Mouse (Mus musculus) small intestine, adult 2 months (tissue): ENCODE measurements around the gene Ankrd16. TPM values are rescaled to one million over a fixed set of nuclear protein-coding genes. Genes with fewer than 3 reads are reported as not detected.

Source experiments
- H3K27ac ChIP-seq: fragments of 200-500 bp; 2 replicates; pipeline ENCODE4 v1.5.1; 2012; ENCODE audit warnings: low read depth, low read length, control low read depth, inconsistent platforms; ENCODE audit not compliant: insufficient read depth
- H3K27me3 ChIP-seq: fragments of 200-500 bp; 2 replicates; pipeline ENCODE4 v1.6.1; 2012; ENCODE audit warnings: mild to moderate bottlenecking, moderate library complexity, low read length, inconsistent platforms; ENCODE audit not compliant: control insufficient read depth, insufficient read depth
- H3K36me3 ChIP-seq: fragments of 200-500 bp; 2 replicates; pipeline ENCODE4 v1.6.1; 2012; ENCODE audit warnings: mild to moderate bottlenecking, low read length, control low read depth, inconsistent platforms; ENCODE audit not compliant: control insufficient read depth, insufficient read depth
- H3K4me1 ChIP-seq: fragments of 200-500 bp; 2 replicates; pipeline ENCODE4 v1.6.1; 2012; ENCODE audit warnings: low read length, inconsistent platforms, mixed read lengths; ENCODE audit not compliant: control insufficient read depth, insufficient read depth, insufficient read length
- H3K4me3 ChIP-seq: fragments of 200-500 bp; 2 replicates; pipeline ENCODE4 v1.5.1; 2012; ENCODE audit warnings: low read depth, mild to moderate bottlenecking, control low read depth, inconsistent platforms, low read length, moderate library complexity
- CTCF ChIP-seq: fragments of 200-500 bp; IDR thresholded peaks from 2 replicates; pipeline ENCODE4 v1.5.1; 2012; ENCODE audit warnings: low read depth, mild to moderate bottlenecking, control low read depth, inconsistent platforms, low read length, moderate library complexity, mixed read lengths; ENCODE audit not compliant: insufficient replicate concordance, insufficient read length; ENCODE audit errors: extremely low read depth
- POLR2A ChIP-seq: fragments of 200-500 bp; IDR thresholded peaks from 2 replicates; pipeline ENCODE4 v1.6.1; 2012; ENCODE audit warnings: low read depth, mild to moderate bottlenecking, control low read depth, inconsistent platforms, low read length, moderate library complexity
- WGBS: fragments of 180-500 bp; shearing (Covaris S2); methylation state at CpG from one replicate; pipeline ENCODE4 v1.1.7; 2018; 5-methylcytosine and 5-hydroxymethylcytosine counted together
- polyA plus RNA-seq: library from polyadenylated mRNA; depleted of rRNA; stranded (reverse); fragments of >200 nt; gene quantifications from 2 replicates; pipeline ENCODE4 v1.2.3, GENCODE M21; 2012

Ankrd16 gene
- polyA plus RNA-seq, 1 experiment: 52.1 TPM

DNA sequence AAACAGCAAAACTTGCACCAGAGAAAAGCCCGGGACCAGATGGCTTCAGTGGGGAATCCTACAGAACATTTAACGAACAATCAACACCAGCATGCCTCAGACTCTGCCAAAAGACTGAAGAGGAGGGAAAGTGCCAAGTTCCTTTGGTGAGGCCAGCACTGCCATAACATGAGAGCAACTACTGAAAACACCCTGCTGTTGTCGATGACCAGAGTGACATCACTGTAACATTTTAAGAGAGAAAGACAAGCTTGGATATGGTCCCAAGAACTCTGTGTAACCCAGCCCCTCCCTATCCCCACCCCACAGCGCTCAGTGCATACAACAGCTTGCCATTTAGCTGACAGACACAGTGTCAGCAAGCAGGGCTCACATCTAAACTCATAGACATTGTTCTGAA, 12.0 kb upstream of the Ankrd16 start:
- H3K27me3 ChIP-seq: no peaks in the 10 kb centered on the region
- H3K4me3 ChIP-seq: no peak overlapping the region
- no peak overlapping the region for H3K27ac ChIP-seq
- no peak for TF ChIP-seq CTCF
- TF ChIP-seq POLR2A: no peak
- 77% methylated on average over 4 of the region's 4 CpGs for WGBS
- H3K4me1 ChIP-seq: no peaks in the 10 kb centered on the region
- H3K36me3 ChIP-seq: peaks cover 58% of the 10 kb centered on the region

DNA sequence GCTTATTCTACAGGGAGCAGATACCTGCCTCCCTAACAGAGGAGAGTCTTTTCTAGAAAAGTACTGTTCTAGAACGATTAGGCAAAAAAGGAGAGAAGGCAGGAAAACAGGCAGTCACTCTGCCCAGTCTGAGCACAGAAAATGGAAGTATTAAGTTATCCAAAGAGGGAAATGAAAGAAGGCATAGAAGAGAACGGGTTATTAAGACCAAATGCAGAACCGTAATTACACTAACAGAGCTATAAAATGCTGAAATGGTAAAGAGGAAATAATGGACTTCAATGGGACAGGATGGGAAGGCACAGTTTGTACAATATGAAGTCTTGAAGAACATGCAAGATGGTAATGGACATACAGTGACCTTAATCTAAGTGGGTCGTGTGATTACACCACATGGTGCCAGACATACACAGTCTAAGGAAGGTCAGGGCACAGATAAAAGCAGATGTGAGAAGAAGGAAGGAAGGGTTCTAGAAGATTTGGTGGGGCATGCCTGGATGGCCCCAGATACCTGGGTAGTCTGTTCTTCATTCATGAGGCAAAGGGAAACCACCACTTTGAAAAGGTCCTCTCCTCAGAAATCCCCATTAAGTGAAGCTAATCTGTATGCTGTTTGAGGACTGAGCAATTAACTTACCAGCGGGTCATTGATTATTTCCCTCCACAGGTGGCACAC, 11.1 kb upstream of the Ankrd16 start:
- TF ChIP-seq CTCF (no peak), POLR2A (no peak)
- Histone ChIP-seq H3K4me3 (no peak overlapping the region), H3K27ac (no peak overlapping the region), H3K4me1 (no peaks in the 10 kb centered on the region), H3K36me3 (peaks cover 52% of the 10 kb centered on the region), H3K27me3 (no peaks in the 10 kb centered on the region)
- WGBS: 73% methylated on average over 5 of the region's 5 CpGs

- Histone ChIP-seq H3K4me3 (no peak overlapping the region), H3K36me3 (peaks cover 47% of the 10 kb centered on the region), H3K27me3 (no peaks in the 10 kb centered on the region), H3K4me1 (no peaks in the 10 kb centered on the region), H3K27ac (no peak overlapping the region)
- TF ChIP-seq CTCF (no peak), POLR2A (no peak)
- 88% methylated on average over 10 of the region's 10 CpGs for WGBS
Measured at GRCm38 (mm10) chr2:11767161-11767545, 10.5 kb upstream of the Ankrd16 start.

DNA sequence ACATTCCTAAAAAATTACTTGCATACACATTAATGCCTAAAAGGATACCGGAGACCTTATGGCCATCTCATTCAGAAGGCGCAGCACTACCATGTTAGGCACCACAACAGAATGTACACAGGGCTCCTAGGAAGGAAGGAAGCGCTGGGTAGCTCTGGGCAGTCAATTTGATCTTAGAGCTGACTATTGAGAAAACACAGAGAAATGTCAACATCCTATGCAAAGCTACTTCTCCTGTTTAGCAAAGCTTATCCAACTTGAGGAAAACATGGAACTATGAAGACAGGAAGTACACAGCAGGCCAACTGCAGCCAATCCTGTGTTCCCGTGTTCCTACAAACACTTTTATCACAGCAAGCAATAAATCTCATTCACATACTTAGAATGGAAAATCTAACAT, 6.0 kb upstream of the Ankrd16 start:
- 78% methylated on average over 4 of the region's 4 CpGs for WGBS
- H3K27me3 ChIP-seq: no peaks in the 10 kb centered on the region
- H3K36me3 ChIP-seq: peaks cover 21% of the 10 kb centered on the region
- H3K4me3 ChIP-seq: no peak overlapping the region
- no peak for TF ChIP-seq CTCF
- no peak for TF ChIP-seq POLR2A
- H3K4me1 ChIP-seq: peaks cover 3% of the 10 kb centered on the region; the same call in 1 of the 2 replicates
- no peak overlapping the region for H3K27ac ChIP-seq

GRCm38 (mm10) chr2:11772401-11772800, 5.3 kb upstream of the Ankrd16 start:
- H3K36me3 ChIP-seq: peaks cover 14% of the 10 kb centered on the region
- no peak overlapping the region for H3K4me3 ChIP-seq
- 87% methylated on average over 4 of the region's 4 CpGs for WGBS
- no peaks in the 10 kb centered on the region for H3K27me3 ChIP-seq
- H3K4me1 ChIP-seq: peaks cover 3% of the 10 kb centered on the region; the same call in 1 of the 2 replicates
- H3K27ac ChIP-seq: no peak overlapping the region
- TF ChIP-seq POLR2A: no peak
- TF ChIP-seq CTCF: no peak

DNA sequence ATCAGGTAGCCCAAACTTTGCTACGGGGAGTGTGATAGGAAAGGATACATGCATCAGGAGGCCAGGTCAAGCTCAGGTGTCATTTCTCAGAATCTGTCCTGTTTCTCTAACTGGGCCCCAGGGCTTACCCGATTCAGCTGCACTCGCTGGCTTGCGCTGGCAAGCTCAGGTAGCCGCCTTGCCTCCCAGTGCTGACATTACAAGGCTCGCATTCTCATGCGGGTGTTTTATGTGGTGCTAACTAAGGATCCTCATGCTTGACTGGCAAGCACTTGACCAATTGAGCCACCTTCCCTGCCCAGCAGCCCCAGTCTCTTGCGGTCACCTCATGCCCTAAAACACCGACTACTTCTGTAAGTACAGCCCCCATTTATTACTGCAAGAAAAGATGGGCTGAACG, 3.2 kb upstream of the Ankrd16 start:
- 91% methylated on average over 10 of the region's 10 CpGs for WGBS
- no peak overlapping the region for H3K4me3 ChIP-seq
- no peak overlapping the region for H3K27ac ChIP-seq
- H3K36me3 ChIP-seq: peaks cover 4% of the 10 kb centered on the region; the same call in 1 of the 2 replicates
- H3K4me1 ChIP-seq: peaks cover 4% of the 10 kb centered on the region; the same call in 1 of the 2 replicates
- TF ChIP-seq CTCF (no peak), POLR2A (no peak)
- H3K27me3 ChIP-seq: no peaks in the 10 kb centered on the region

DNA sequence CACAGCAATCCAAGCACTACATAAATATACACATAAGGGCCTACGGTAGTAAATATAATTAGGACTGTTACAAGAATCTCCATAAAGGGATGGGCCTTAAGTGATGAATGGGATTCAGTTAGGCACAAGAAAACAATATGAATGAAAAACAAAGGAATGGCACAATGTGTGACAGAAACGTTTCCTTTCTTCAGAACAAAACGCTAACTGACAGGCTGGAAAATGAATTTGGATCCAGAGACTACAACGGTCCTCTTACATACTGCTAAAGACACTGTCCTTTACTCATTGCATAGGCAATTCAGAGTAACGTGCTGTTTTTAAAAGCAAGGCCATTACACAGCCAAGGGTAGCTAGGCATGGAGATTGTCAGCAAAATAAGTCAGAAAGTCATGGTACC, 2.6 kb upstream of the Ankrd16 start:
- 0 out of 2 replicates have a peak, but pooled peaks cover 5% of the 10 kb centered on the region for H3K36me3 ChIP-seq

More for the DNA sequence above, 2.6 kb upstream of the Ankrd16 start:
- TF ChIP-seq CTCF (no peak), POLR2A (no peak)
- Histone ChIP-seq H3K4me1 (peaks cover 8% of the 10 kb centered on the region; the same call in 1 of the 2 replicates), H3K27me3 (no peaks in the 10 kb centered on the region), H3K27ac (no peak overlapping the region), H3K4me3 (no peak overlapping the region)
- WGBS: 87% methylated on average over 5 of the region's 5 CpGs
